29 mouse cellular contexts compared by ENCODE assay signal in genomic region chr1:106393072-106393471, GRCm38 (mm10).
"Had no signal": no experiment of that assay in that cellular context is flagged by ENCODE, and none has a peak within 500 bp of the region (broad histone marks: within the 10 kb centered on the region; RNA-seq: fewer than 3 reads in every experiment).

No protein-coding gene starts in this region.

- H3K9me3 ChIP-seq: embryonic facial prominence, embryonic 10.5 days; embryonic facial prominence, embryonic 12.5 days; embryonic facial prominence, embryonic 13.5 days; embryonic facial prominence, embryonic 15.5 days; forebrain, embryonic 10.5 days; forebrain, embryonic 12.5 days; forebrain, embryonic 13.5 days; forebrain, embryonic 15.5 days had no signal

- H3K4me1 ChIP-seq: embryonic facial prominence, embryonic 10.5 days; embryonic facial prominence, embryonic 12.5 days; embryonic facial prominence, embryonic 13.5 days; embryonic facial prominence, embryonic 15.5 days; forebrain, embryonic 10.5 days; forebrain, embryonic 12.5 days; forebrain, embryonic 13.5 days had no signal

- ATAC-seq: forebrain, embryonic 13.5 days; forebrain, embryonic 14.5 days; forebrain, embryonic 15.5 days; forebrain, embryonic 16.5 days; forebrain, postnatal 0 days had no signal

- H3K4me2 ChIP-seq: embryonic facial prominence, embryonic 12.5 days; embryonic facial prominence, embryonic 13.5 days; embryonic facial prominence, embryonic 15.5 days; forebrain, embryonic 12.5 days; forebrain, embryonic 13.5 days; forebrain, embryonic 15.5 days had no signal

- H3K4me3 ChIP-seq: embryonic facial prominence, embryonic 10.5 days; embryonic facial prominence, embryonic 12.5 days; embryonic facial prominence, embryonic 13.5 days; embryonic facial prominence, embryonic 15.5 days; erythroblast, embryonic 14.5 days; forebrain, embryonic 10.5 days; forebrain, embryonic 12.5 days; forebrain, embryonic 13.5 days; forebrain, embryonic 15.5 days; gastrocnemius, adult 2 months; heart, adult 2 months had no signal

- H3K9ac ChIP-seq: embryonic facial prominence, embryonic 12.5 days; embryonic facial prominence, embryonic 13.5 days; embryonic facial prominence, embryonic 15.5 days; forebrain, embryonic 12.5 days; forebrain, embryonic 13.5 days; forebrain, embryonic 15.5 days; forebrain, postnatal 0 days had no signal

- H3K27me3 ChIP-seq: embryonic facial prominence, embryonic 12.5 days; embryonic facial prominence, embryonic 13.5 days; embryonic facial prominence, embryonic 15.5 days; forebrain, embryonic 12.5 days; forebrain, embryonic 13.5 days; forebrain, embryonic 15.5 days had no signal

- DNase-seq: cerebellum, adult 2 months; cerebellum, adult 8-10 months; cerebellum, adult 9-10 months; cerebellum, adult 9-11 months; cerebellum, postnatal 10 days; cerebellum, postnatal 14 days; cerebellum, postnatal 25 days; cerebellum, postnatal 36 days; embryo, embryonic 11 days; forebrain, postnatal 0 days; gastrocnemius, adult 2 months; gastrocnemius, postnatal 10 days; gastrocnemius, postnatal 14 days; gastrocnemius, postnatal 25 days; gastrocnemius, postnatal 36 days; heart, adult 11 months; heart, adult 18-20 months; heart, adult 2 months had no signal

- H3K27ac ChIP-seq: embryonic facial prominence, embryonic 10.5 days; embryonic facial prominence, embryonic 12.5 days; embryonic facial prominence, embryonic 13.5 days; embryonic facial prominence, embryonic 15.5 days; forebrain, embryonic 10.5 days; forebrain, embryonic 12.5 days; forebrain, embryonic 13.5 days; forebrain, embryonic 15.5 days; gastrocnemius, adult 2 months; heart, adult 2 months had no signal
